Mouse (Mus musculus) left cerebral cortex, adult 8-10 months (tissue): Measurements from ENCODE around the gene Npdc1. TPM values are rescaled to one million over a fixed set of nuclear protein-coding genes. Genes with fewer than 3 reads are reported as not detected.

Experiments used
- microRNA-seq, 2 experiments: library from miRNA; unstranded; fragments of <30 nt; microRNA quantifications; one replicate each; pipeline ENCODE4 v1.2.0; 2022
- total RNA-seq, 4 experiments: library from RNA; stranded (reverse); gene quantifications; 2 replicates each; pipeline ENCODE4 v1.2.4; 2022

The Npdc1 gene
- total RNA-seq, 4 experiments from 2014 or later: 307 to 332 (median 316) TPM

Small RNAs within 50 kb of the gene (microRNA-seq; reads per million reads assigned to microRNA genes)
- gene Mir3087: 10.3 to 10.4 reads per million in 2 experiments

Other genes with a start within 250 kb of the Npdc1 start
- 10 to 100 TPM; 20.5 to 27.9 (median 23.4) TPM for gene Nrarp, start 218.6 kb upstream of the Npdc1 start, total RNA-seq
- 1 to 10 TPM; 2.2 to 3.4 (median 2.5) TPM for gene Tor4a, start 202.5 kb upstream of the Npdc1 start, total RNA-seq
- 10 to 100 TPM; 58.4 to 64.2 (median 59.4) TPM for gene Nelfb, start 187.9 kb upstream of the Npdc1 start, total RNA-seq
- under 1 TPM in 3 of 4 experiments, not detected in 1; 0.23 to 0.82 (median 0.30) TPM for gene Stpg3, start 184.7 kb upstream of the Npdc1 start, total RNA-seq
- 1 to 10 TPM in 1 of 4 experiments, not detected in 3; 1.4 TPM for gene Fam166a, start 180.6 kb upstream of the Npdc1 start, total RNA-seq
- 100 to 1,000 TPM; 332 to 365 (median 345) TPM for gene Tubb4b, start 174.6 kb upstream of the Npdc1 start, total RNA-seq
- gene Slc34a3, start 165.0 kb upstream of the Npdc1 start, total RNA-seq: not detected
- gene Rnf224, start 162.6 kb upstream of the Npdc1 start, total RNA-seq: not detected
- gene Rnf208, start 157.1 kb upstream of the Npdc1 start, total RNA-seq: 100 to 1,000 TPM; 263 to 288 (median 266) TPM
- not detected for gene Cysrt1, start 156.9 kb upstream of the Npdc1 start, total RNA-seq
- 1 to 10 TPM in 3 of 4 experiments, under 1 TPM in 1; 0.67 to 4.2 (median 3.4) TPM for gene AL732309.1, start 152.5 kb upstream of the Npdc1 start, total RNA-seq
- gene Tmem203, start 143.9 kb upstream of the Npdc1 start, total RNA-seq: 10 to 100 TPM; 31.7 to 38.3 (median 36.3) TPM
- 10 to 100 TPM; 26.5 to 30.6 (median 28.6) TPM for gene Tprn, start 136.7 kb upstream of the Npdc1 start, total RNA-seq
- 10 to 100 TPM; 57.5 to 67.8 (median 62.1) TPM for gene Ssna1, start 126.9 kb upstream of the Npdc1 start, total RNA-seq
- gene Anapc2, start 126.9 kb upstream of the Npdc1 start, total RNA-seq: 100 to 1,000 TPM in 2 of 4 experiments, 10 to 100 TPM in 2; 88.6 to 111 (median 96.9) TPM
- gene Tmem210, start 111.2 kb upstream of the Npdc1 start, total RNA-seq: not detected
- not detected for gene Lrrc26, start 109.4 kb upstream of the Npdc1 start, total RNA-seq
- 100 to 1,000 TPM; 390 to 399 (median 395) TPM for gene Grin1, start 80.2 kb upstream of the Npdc1 start, total RNA-seq
- gene Man1b1, start 67.0 kb upstream of the Npdc1 start, total RNA-seq: 10 to 100 TPM; 57.3 to 64.7 (median 61.0) TPM
- 10 to 100 TPM; 35.1 to 50.7 (median 37.9) TPM for gene Dpp7, start 43.0 kb upstream of the Npdc1 start, total RNA-seq
- gene Uap1l1, start 33.7 kb upstream of the Npdc1 start, total RNA-seq: 10 to 100 TPM; 20.9 to 31.0 (median 25.8) TPM
- gene Sapcd2, start 27.0 kb upstream of the Npdc1 start, total RNA-seq: 1 to 10 TPM; 1.7 to 3.8 (median 2.3) TPM
- gene Entpd2, start 3.5 kb upstream of the Npdc1 start, total RNA-seq: 10 to 100 TPM; 13.1 to 17.5 (median 16.2) TPM
- under 1 TPM in 2 of 4 experiments, not detected in 2; 0.40 to 0.84 TPM for gene Fut7, start 23.9 kb downstream of the Npdc1 start, total RNA-seq
- 100 to 1,000 TPM; 176 to 185 (median 183) TPM for gene Abca2, start 29.4 kb downstream of the Npdc1 start, total RNA-seq
- 1 to 10 TPM in 2 of 4 experiments, not detected in 2; 1.2 to 1.6 TPM for gene Clic3, start 57.5 kb downstream of the Npdc1 start, total RNA-seq
- 10 to 100 TPM; 67.2 to 88.0 (median 78.1) TPM for gene Paxx, start 61.7 kb downstream of the Npdc1 start, total RNA-seq
- gene Ptgds, start 70.7 kb downstream of the Npdc1 start, total RNA-seq: 1,000 to 10,000 TPM; 1,862 to 2,386 (median 2,226) TPM
- gene Lcn12, start 94.6 kb downstream of the Npdc1 start, total RNA-seq: not detected
- gene Fbxw5, start 101.4 kb downstream of the Npdc1 start, total RNA-seq: 100 to 1,000 TPM; 105 to 121 (median 113) TPM
- 1 to 10 TPM in 3 of 4 experiments, under 1 TPM in 1; 0.86 to 1.9 (median 1.6) TPM for gene C8g, start 102.4 kb downstream of the Npdc1 start, total RNA-seq
- gene Traf2, start 147.6 kb downstream of the Npdc1 start, total RNA-seq: 10 to 100 TPM; 10.3 to 11.9 (median 10.4) TPM
- 100 to 1,000 TPM; 123 to 209 (median 170) TPM for gene Edf1, start 158.5 kb downstream of the Npdc1 start, total RNA-seq
- 1 to 10 TPM in 3 of 4 experiments, under 1 TPM in 1; 0.46 to 3.1 (median 1.7) TPM for gene Mamdc4, start 175.5 kb downstream of the Npdc1 start, total RNA-seq
- gene Phpt1, start 175.9 kb downstream of the Npdc1 start, total RNA-seq: 10 to 100 TPM; 57.8 to 72.0 (median 64.7) TPM
- gene Ajm1, start 182.4 kb downstream of the Npdc1 start, total RNA-seq: 10 to 100 TPM; 86.8 to 96.3 (median 92.7) TPM
- gene Rabl6, start 209.2 kb downstream of the Npdc1 start, total RNA-seq: 100 to 1,000 TPM; 135 to 160 (median 145) TPM
- gene Ccdc183, start 218.3 kb downstream of the Npdc1 start, total RNA-seq: not detected
- gene Tmem141, start 222.7 kb downstream of the Npdc1 start, total RNA-seq: 10 to 100 TPM; 21.0 to 30.4 (median 22.8) TPM
- 1 to 10 TPM in 2 of 4 experiments, under 1 TPM in 2; 0.46 to 1.2 (median 0.80) TPM for gene Fcna, start 228.7 kb downstream of the Npdc1 start, total RNA-seq